Mouse (Mus musculus) skeletal muscle tissue, postnatal 0 days (tissue): Measurements from ENCODE around the gene Klhdc3. TPM values are rescaled to one million over a fixed set of nuclear protein-coding genes. Genes with fewer than 3 reads are reported as not detected.

Experiments used
- polyA plus RNA-seq: library from polyadenylated mRNA; unstranded; fragments of >200 nt; fragmentation: Nextera tagmentation; extraction: Ambion mirVana; gene quantifications from 2 replicates; pipeline ENCODE4 v1.2.1, GENCODE M21; 2015

The Klhdc3 gene
- 276 and 315 TPM in 2 replicates for polyA plus RNA-seq

GRCm38 (mm10) chr17:46680760-46681373 is at the start of gene Klhdc3:
Klhdc3 (minus strand) TSS chr17:46680914.

GRCm38 (mm10) chr17:46728904-46729318 is 48.2 kb upstream of the Klhdc3 start, which contains the start of gene Gnmt:
Gnmt (minus strand) TSS chr17:46729168.

GRCm38 (mm10) chr17:46710959-46711597 is 30.4 kb upstream of the Klhdc3 start, which contains the start of gene Pex6:
Pex6 (plus strand) TSS chr17:46711463.

GRCm38 (mm10) chr17:46704887-46705835 is 24.4 kb upstream of the Klhdc3 start, which contains the start of gene Ppp2r5d:
Ppp2r5d (minus strand) TSS chr17:46705111.

GRCm38 (mm10) chr17:46678416-46678815 is 2.3 kb downstream of the Klhdc3 start, which contains the start of gene Mea1:
Mea1 (plus strand) TSS chr17:46678793.

GRCm38 (mm10) chr17:46673850-46674529 is 6.7 kb downstream of the Klhdc3 start, which contains the start of gene Rrp36:
Rrp36 (minus strand) TSS chr17:46674352.

GRCm38 (mm10) chr17:46650232-46651031 is 30.3 kb downstream of the Klhdc3 start, which contains the start of gene Cul7:
Cul7 (plus strand) TSS chr17:46650337.

GRCm38 (mm10) chr17:46645561-46646321 is 35.0 kb downstream of the Klhdc3 start, which contains the start of the genes Klc4 and Mrpl2:
Klc4 (minus strand) TSS chr17:46646022.
Mrpl2 (plus strand) TSS chr17:46646229.

GRCm38 (mm10) chr17:46628791-46629684 is 51.7 kb downstream of the Klhdc3 start, which contains the start of gene Ptk7:
Ptk7 (minus strand) TSS chr17:46629504.

Other genes starting within 250 kb of the Klhdc3 start
- not detected in 2 replicates for gene Slc22a7, start 242.5 kb downstream of the Klhdc3 start, polyA plus RNA-seq
- 0.02 and 0.03 TPM in 2 replicates for gene Ttbk1, start 193.2 kb downstream of the Klhdc3 start, polyA plus RNA-seq
- 4.4 and 6.8 TPM in 2 replicates for gene Dnph1, start 184.2 kb downstream of the Klhdc3 start, polyA plus RNA-seq
- gene Cul9, start 134.5 kb downstream of the Klhdc3 start, polyA plus RNA-seq, result 3.8 and 4.6 TPM in 2 replicates
- gene Srf, start 124.7 kb downstream of the Klhdc3 start, polyA plus RNA-seq, result 11.5 and 11.8 TPM in 2 replicates
- 27.0 and 29.7 TPM in 2 replicates for gene Ptk7, start 51.4 kb downstream of the Klhdc3 start, polyA plus RNA-seq
- 21.3 and 22.1 TPM in 2 replicates for gene Klc4, start 34.9 kb downstream of the Klhdc3 start, polyA plus RNA-seq
- 162 and 164 TPM in 2 replicates for gene Mrpl2, start 34.7 kb downstream of the Klhdc3 start, polyA plus RNA-seq
- gene Cul7, start 30.6 kb downstream of the Klhdc3 start, polyA plus RNA-seq, result 29.7 and 30.6 TPM in 2 replicates
- gene Rrp36, start 6.6 kb downstream of the Klhdc3 start, polyA plus RNA-seq, result 31.2 and 38.9 TPM in 2 replicates
- gene Mea1, start 2.1 kb downstream of the Klhdc3 start, polyA plus RNA-seq, result 77.9 and 84.1 TPM in 2 replicates
- 40.9 and 43.3 TPM in 2 replicates for gene Ppp2r5d, start 24.2 kb upstream of the Klhdc3 start, polyA plus RNA-seq
- 12.0 and 16.9 TPM in 2 replicates for gene Pex6, start 30.5 kb upstream of the Klhdc3 start, polyA plus RNA-seq
- 2.6 and 3.7 TPM in 2 replicates for gene Gnmt, start 48.3 kb upstream of the Klhdc3 start, polyA plus RNA-seq
- gene Cnpy3, start 71.3 kb upstream of the Klhdc3 start, polyA plus RNA-seq, result 22.4 and 30.1 TPM in 2 replicates
- 0.18 and 0.23 TPM in 2 replicates for gene Ptcra, start 82.8 kb upstream of the Klhdc3 start, polyA plus RNA-seq
- gene 2310039H08Rik, start 91.7 kb upstream of the Klhdc3 start, polyA plus RNA-seq, result 74.0 and 78.1 TPM in 2 replicates
- gene Rpl7l1, start 101.8 kb upstream of the Klhdc3 start, polyA plus RNA-seq, result 64.8 and 75.2 TPM in 2 replicates
- gene Bicral, start 177.6 kb upstream of the Klhdc3 start, polyA plus RNA-seq, result 2.6 and 2.7 TPM in 2 replicates
- 45.2 and 55.0 TPM in 2 replicates for gene Tbcc, start 209.8 kb upstream of the Klhdc3 start, polyA plus RNA-seq
- not detected in 2 replicates for gene Prph2, start 229.5 kb upstream of the Klhdc3 start, polyA plus RNA-seq